In genomic region chr19:58075252-58075651, GRCm38 (mm10) we compare ENCODE assay signal across 24 mouse cellular contexts.
"Had no signal": no experiment of that assay in that cellular context is flagged by ENCODE, and none has a peak within 500 bp of the region (broad histone marks: within the 10 kb centered on the region; RNA-seq: fewer than 3 reads in every experiment).

No protein-coding gene starts in this region.

- H3K4me2 ChIP-seq: heart, embryonic 11.5 days; heart, embryonic 13.5 days; heart, embryonic 15.5 days; hindbrain, embryonic 12.5 days; hindbrain, embryonic 14.5 days; intestine, embryonic 15.5 days; limb, embryonic 12.5 days; liver, embryonic 11.5 days; liver, embryonic 13.5 days; liver, embryonic 15.5 days had no signal

- H3K36me3 ChIP-seq: heart, embryonic 13.5 days; heart, embryonic 15.5 days; hindbrain, embryonic 10.5 days; hindbrain, embryonic 12.5 days; intestine, embryonic 15.5 days; limb, embryonic 10.5 days; limb, embryonic 12.5 days; liver, embryonic 13.5 days; liver, embryonic 15.5 days had no signal

- H3K9ac ChIP-seq: heart, embryonic 13.5 days; heart, embryonic 15.5 days; hindbrain, embryonic 12.5 days; hindbrain, embryonic 14.5 days; intestine, embryonic 15.5 days; limb, embryonic 12.5 days; liver, embryonic 13.5 days; liver, embryonic 15.5 days had no signal

- DNase-seq: gastrocnemius, adult 2 months; gastrocnemius, postnatal 10 days; gastrocnemius, postnatal 25 days; heart, adult 2 months; heart, postnatal 4 days; kidney, postnatal 10 days; liver; liver, embryonic 13.5 days had no signal

- H3K9me3 ChIP-seq: heart, embryonic 13.5 days; heart, embryonic 15.5 days; hindbrain, embryonic 10.5 days; hindbrain, embryonic 12.5 days; intestine, embryonic 15.5 days; limb, embryonic 10.5 days; limb, embryonic 12.5 days; liver, embryonic 13.5 days; liver, embryonic 15.5 days had no signal

- ATAC-seq: hindbrain, embryonic 16.5 days; inflammation-experienced regulatory T-cells, adult 6 months; intestine, embryonic 15.5 days; intestine, postnatal 0 days had no signal

- H3K4me1 ChIP-seq: intestine, embryonic 15.5 days had no signal

- H3K4me3 ChIP-seq: gastrocnemius, adult 2 months; heart, adult 2 months; heart, embryonic 13.5 days; heart, embryonic 15.5 days; hindbrain, embryonic 10.5 days; hindbrain, embryonic 12.5 days; intestine, embryonic 15.5 days; layer of hippocampus, adult 2 months; left cerebral cortex, adult 2 months; limb, embryonic 10.5 days; limb, embryonic 12.5 days; liver, embryonic 13.5 days; liver, embryonic 15.5 days had no signal

- H3K27me3 ChIP-seq: heart, embryonic 13.5 days; heart, embryonic 15.5 days; hindbrain, embryonic 12.5 days; intestine, embryonic 15.5 days; limb, embryonic 12.5 days; liver, embryonic 13.5 days; liver, embryonic 15.5 days had no signal

- H3K27ac ChIP-seq: gastrocnemius, adult 2 months; heart, adult 2 months; heart, embryonic 13.5 days; heart, embryonic 15.5 days; hindbrain, embryonic 10.5 days; hindbrain, embryonic 12.5 days; hindbrain, embryonic 14.5 days; intestine, embryonic 15.5 days; layer of hippocampus, adult 2 months; left cerebral cortex, adult 2 months; limb, embryonic 10.5 days; limb, embryonic 12.5 days; liver, embryonic 13.5 days; liver, embryonic 15.5 days had no signal
